Mouse (Mus musculus): Measurements from ENCODE around the gene Zic5. TPM values are rescaled to one million over a fixed set of nuclear protein-coding genes. Genes with fewer than 3 reads are reported as not detected.

Zic5 gene
- polyA plus RNA-seq, 1 experiment = not detected

DNA sequence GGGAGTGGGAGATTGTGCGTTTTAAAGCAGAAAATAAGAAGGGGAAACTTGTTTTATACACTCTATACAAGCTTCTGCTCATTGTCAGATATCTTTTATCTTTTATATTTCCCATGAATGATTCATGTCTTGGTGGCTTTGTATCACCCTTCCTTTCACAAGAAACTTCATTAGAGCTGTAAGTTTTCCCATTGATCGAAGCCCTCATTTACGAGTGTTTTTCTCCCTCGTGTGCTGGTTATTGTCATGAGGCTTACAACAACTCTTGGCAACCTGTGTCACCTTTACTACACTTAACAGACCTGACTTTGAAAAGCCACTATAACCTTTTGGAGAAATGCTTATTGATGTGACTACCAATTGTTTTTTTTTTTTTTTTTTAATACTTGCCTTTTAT lies 9.9 kb downstream of the Zic5 start:
- no peak for DNase-seq
- TF ChIP-seq POLR2A (IDR thresholded peaks at IDR 0.05; ENCODE audit: low read depth, low read length) (no peak), CTCF (conservative IDR thresholded peaks at IDR 0.05; ENCODE audit: insufficient read depth, insufficient read length, low read depth, low read length) (no peak)
- Histone ChIP-seq H3K4me1 (ENCODE audit: control insufficient read depth, insufficient read depth, low read length) (no peaks in the 10 kb centered on the region), H3K27me3 (replicated peaks; ENCODE audit: control insufficient read depth, insufficient read depth, low read length) (peaks cover 7% of the 10 kb centered on the region), H3K27ac (ENCODE audit: insufficient read depth, low read depth, low read length) (no peak overlapping the region), H3K4me3 (ENCODE audit: insufficient read depth, low read depth, low read length) (no peak overlapping the region), H3K36me3 (ENCODE audit: control insufficient read depth, insufficient read depth, low read length) (no peaks in the 10 kb centered on the region)
- WGBS = 88% methylated on average over 4 of the region's 4 CpGs

DNA sequence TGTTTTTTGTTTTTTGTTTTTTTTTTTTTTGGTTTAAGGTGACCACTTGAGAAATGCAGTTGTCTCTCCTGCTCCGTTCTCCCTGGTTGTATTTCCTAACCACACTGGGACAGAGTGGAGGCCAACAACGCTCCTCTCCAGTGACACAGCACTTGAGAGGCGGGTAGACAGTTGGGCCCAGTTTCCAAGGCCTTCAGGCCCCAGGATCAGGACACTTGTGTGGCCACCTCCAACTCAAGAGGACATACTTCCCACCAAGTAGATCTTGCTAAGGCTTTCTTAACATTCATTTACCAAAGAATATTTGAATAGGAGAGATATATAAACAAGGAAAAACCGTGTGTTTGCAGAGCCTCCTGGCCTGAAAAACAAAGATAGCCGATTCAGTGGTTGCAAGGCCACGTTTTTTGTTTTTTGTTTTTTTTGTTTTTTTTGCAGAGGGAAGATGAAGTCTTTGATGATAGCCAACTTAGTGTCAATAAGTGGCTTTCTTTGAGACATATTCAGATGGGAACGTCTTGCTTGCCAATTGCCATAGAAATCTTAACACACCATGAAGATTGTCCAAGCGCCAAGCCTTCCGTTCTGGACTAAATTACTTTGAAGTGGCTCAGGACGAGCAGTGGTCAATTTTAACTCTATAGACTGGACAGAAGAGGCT lies 10.4 kb downstream of the Zic5 start:
- Histone ChIP-seq H3K4me1 (ENCODE audit: control insufficient read depth, insufficient read depth, low read length) (no peaks in the 10 kb centered on the region), H3K27me3 (replicated peaks; ENCODE audit: control insufficient read depth, insufficient read depth, low read length) (peaks cover 5% of the 10 kb centered on the region), H3K27ac (ENCODE audit: insufficient read depth, low read depth, low read length) (no peak overlapping the region), H3K36me3 (ENCODE audit: control insufficient read depth, insufficient read depth, low read length) (no peaks in the 10 kb centered on the region), H3K4me3 (ENCODE audit: insufficient read depth, low read depth, low read length) (no peak overlapping the region)
- TF ChIP-seq POLR2A (IDR thresholded peaks at IDR 0.05; ENCODE audit: low read depth, low read length) = no peak
- TF ChIP-seq CTCF (conservative IDR thresholded peaks at IDR 0.05; ENCODE audit: insufficient read depth, insufficient read length, low read depth, low read length) = no peak
- WGBS = 88% methylated on average over 10 of the region's 10 CpGs
- DNase-seq = no peak

DNA sequence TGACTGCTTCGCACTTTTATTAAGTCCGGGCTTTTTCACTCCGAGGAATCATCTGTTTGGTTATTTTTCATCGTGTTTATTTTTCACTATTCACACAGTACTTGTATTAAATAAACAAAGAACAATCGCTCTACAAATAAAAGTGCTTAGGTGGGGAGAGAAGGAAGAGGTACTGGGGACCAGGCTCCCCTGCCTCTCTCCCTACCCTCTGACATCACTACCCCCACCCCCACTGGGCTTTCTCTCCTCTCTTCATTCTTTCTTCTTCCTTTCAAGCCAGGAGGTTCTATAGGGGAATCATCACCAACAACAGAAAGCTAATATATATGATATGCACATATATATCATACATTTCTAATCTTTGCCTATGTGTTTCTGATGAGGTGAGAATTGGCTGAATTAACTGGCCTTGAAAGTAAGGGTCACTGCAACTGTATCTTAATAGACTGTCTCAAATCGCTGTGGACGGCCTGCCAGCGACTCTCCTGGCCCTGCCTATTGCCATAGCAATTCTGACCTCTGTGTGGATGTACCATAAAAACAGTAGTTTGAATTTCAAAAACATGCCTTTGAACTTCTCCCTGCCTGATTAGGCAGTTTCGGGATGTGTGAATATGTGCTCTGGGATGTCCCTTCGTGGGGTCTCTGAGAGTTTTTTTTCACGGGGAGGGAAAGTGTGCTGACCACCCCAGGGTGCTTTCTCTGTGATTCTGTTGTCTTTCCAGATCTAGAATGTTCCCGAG lies 11.3 kb downstream of the Zic5 start:
- Histone ChIP-seq H3K4me1 (ENCODE audit: control insufficient read depth, insufficient read depth, low read length) (no peaks in the 10 kb centered on the region), H3K4me3 (ENCODE audit: insufficient read depth, low read depth, low read length) (no peak overlapping the region), H3K27me3 (replicated peaks; ENCODE audit: control insufficient read depth, insufficient read depth, low read length) (peaks cover 6% of the 10 kb centered on the region), H3K27ac (ENCODE audit: insufficient read depth, low read depth, low read length) (no peak overlapping the region), H3K36me3 (ENCODE audit: control insufficient read depth, insufficient read depth, low read length) (no peaks in the 10 kb centered on the region)
- no peak for DNase-seq
- WGBS = 27% methylated on average over 12 of the region's 12 CpGs
- TF ChIP-seq POLR2A (IDR thresholded peaks at IDR 0.05; ENCODE audit: low read depth, low read length) = no peak
- TF ChIP-seq CTCF (conservative IDR thresholded peaks at IDR 0.05; ENCODE audit: insufficient read depth, insufficient read length, low read depth, low read length) = no peak

DNA sequence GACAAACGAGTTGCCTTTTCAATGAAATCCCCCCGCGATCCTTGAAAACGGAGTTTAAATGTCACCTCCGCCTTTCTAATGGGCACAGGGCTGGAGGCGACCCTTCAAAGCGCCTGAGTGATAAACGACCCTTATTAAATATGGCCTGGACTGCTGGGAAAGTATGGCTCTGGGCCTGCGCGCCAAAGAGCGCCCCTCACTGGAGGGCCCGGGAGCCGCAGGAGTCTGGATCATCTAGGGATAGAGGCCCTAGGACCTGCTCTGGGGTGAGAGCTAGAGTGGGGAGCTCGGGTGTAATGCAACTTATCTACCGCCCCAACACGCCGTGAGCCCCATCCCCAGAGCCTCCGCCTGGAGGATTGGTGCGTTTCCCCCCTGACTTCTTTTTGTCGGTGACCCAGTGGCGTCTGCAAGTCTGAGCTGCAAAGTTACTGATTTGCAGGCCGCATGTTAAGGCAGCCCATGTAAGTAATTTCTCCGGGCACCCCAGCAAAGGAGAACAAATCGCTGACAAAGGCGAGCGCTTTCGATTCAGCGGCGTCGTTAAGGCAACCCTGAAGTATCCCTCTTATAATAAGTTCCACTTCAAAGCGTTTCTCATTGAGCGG lies 12.0 kb downstream of the Zic5 start:
- no peak overlapping the region for H3K4me3 ChIP-seq (ENCODE audit: insufficient read depth, low read depth, low read length)
- H3K36me3 ChIP-seq (ENCODE audit: control insufficient read depth, insufficient read depth, low read length) = no peaks in the 10 kb centered on the region
- TF ChIP-seq CTCF (conservative IDR thresholded peaks at IDR 0.05; ENCODE audit: insufficient read depth, insufficient read length, low read depth, low read length) = no peak
- no peak for TF ChIP-seq POLR2A (IDR thresholded peaks at IDR 0.05; ENCODE audit: low read depth, low read length)
- no peaks in the 10 kb centered on the region for H3K4me1 ChIP-seq (ENCODE audit: control insufficient read depth, insufficient read depth, low read length)
- DNase-seq = no peak
- peaks cover 6% of the 10 kb centered on the region for H3K27me3 ChIP-seq (replicated peaks; ENCODE audit: control insufficient read depth, insufficient read depth, low read length)
- 12% methylated on average over 32 of the region's 32 CpGs for whole genome bisulfite sequencing
- H3K27ac ChIP-seq (ENCODE audit: insufficient read depth, low read depth, low read length) = no peak overlapping the region

DNA sequence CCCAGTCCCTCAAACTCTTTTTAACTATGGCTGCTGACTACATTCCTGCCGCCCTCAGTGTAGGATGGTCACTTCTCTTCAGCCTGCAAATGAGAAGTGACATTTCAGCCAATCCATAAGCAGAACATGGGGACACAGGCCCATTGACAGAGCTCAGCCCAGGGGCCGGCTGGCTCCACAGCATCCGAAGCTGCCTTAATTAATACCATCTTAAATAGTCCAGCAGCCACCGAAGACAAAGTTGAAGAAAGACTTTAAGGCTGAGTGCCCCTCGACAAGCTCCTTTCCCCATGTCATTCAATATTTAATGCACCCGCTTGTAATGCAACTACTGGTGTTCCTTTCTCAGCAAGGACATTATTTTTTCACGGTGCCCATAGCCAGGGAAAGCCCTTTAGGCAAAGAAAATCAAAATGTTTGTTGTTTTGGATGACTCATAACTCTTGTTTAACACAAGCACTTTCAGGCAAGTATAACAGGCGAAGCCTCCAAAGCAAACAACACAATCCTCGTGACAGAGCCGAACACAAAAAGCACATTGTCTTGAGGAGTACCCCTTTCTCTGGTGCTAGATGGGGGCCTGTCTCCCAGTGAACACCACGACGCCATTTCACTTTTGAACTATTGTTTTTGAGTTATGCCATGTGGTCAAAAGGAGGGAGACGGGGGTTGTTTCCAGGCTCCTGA lies 12.6 kb downstream of the Zic5 start:
- 53% methylated on average over 13 of the region's 13 CpGs for WGBS
- no peak for DNase-seq
- Histone ChIP-seq H3K4me3 (ENCODE audit: insufficient read depth, low read depth, low read length) (no peak overlapping the region), H3K4me1 (ENCODE audit: control insufficient read depth, insufficient read depth, low read length) (no peaks in the 10 kb centered on the region), H3K27ac (ENCODE audit: insufficient read depth, low read depth, low read length) (no peak overlapping the region), H3K27me3 (replicated peaks; ENCODE audit: control insufficient read depth, insufficient read depth, low read length) (peaks cover 6% of the 10 kb centered on the region), H3K36me3 (ENCODE audit: control insufficient read depth, insufficient read depth, low read length) (no peaks in the 10 kb centered on the region)
- TF ChIP-seq CTCF (conservative IDR thresholded peaks at IDR 0.05; ENCODE audit: insufficient read depth, insufficient read length, low read depth, low read length) (no peak), POLR2A (IDR thresholded peaks at IDR 0.05; ENCODE audit: low read depth, low read length) (no peak)

DNA sequence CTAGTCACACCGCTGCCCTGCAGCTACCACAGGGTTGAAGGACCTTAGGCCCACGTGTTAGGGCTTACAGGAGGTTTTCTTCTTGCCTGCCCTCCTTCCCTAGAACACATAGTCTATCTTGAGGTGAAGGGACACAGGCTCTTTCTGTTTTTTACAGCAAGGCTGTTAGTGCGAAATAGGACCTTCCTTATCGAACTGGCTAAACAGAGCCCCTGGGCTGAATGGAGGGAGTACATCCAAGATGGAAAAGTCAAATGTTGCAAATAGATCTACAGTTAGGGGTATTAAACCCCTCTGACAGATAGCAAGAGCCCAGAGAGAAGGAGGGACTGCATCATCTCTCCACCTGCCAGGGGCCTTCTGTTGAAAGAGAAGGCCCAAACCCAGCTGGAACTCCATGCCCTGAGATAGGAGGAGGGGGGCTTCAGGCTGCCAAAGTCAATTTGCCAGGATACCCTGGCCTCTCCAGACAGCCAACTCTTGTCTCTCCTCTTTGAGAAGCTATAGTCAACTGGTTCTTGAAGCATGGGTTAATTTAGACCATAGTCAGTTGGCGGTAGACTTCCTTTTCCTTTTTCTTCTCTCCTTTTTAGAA lies 13.8 kb downstream of the Zic5 start:
- Histone ChIP-seq H3K4me3 (ENCODE audit: insufficient read depth, low read depth, low read length) (no peak overlapping the region), H3K4me1 (ENCODE audit: control insufficient read depth, insufficient read depth, low read length) (no peaks in the 10 kb centered on the region), H3K27ac (ENCODE audit: insufficient read depth, low read depth, low read length) (no peak overlapping the region), H3K36me3 (ENCODE audit: control insufficient read depth, insufficient read depth, low read length) (no peaks in the 10 kb centered on the region), H3K27me3 (replicated peaks; ENCODE audit: control insufficient read depth, insufficient read depth, low read length) (peaks cover 6% of the 10 kb centered on the region)
- WGBS = 68% methylated on average over 5 of the region's 5 CpGs
- DNase-seq = no peak
- TF ChIP-seq POLR2A (IDR thresholded peaks at IDR 0.05; ENCODE audit: low read depth, low read length) (no peak), CTCF (conservative IDR thresholded peaks at IDR 0.05; ENCODE audit: insufficient read depth, insufficient read length, low read depth, low read length) (no peak)

Measured in kidney, adult 2 months (tissue).